Mouse (Mus musculus): Measurements from ENCODE around the gene Gm37240. TPM values are rescaled to one million over a fixed set of nuclear protein-coding genes. Genes with fewer than 3 reads are reported as not detected.

Gm37240 gene
- polyA plus RNA-seq, 1 experiment, result not detected

- WGBS, result 75% methylated on average over 11 of the region's 11 CpGs
- TF ChIP-seq POLR2A (IDR thresholded peaks at IDR 0.05; ENCODE audit: insufficient read depth, low read depth, low read length), result no peak
- TF ChIP-seq CTCF (IDR thresholded peaks at IDR 0.05; ENCODE audit: insufficient read depth, low read depth, low read length), result no peak
- Histone ChIP-seq H3K4me3 (ENCODE audit: insufficient read depth, low read depth, low read length) (no peak overlapping the region), H3K4me1 (ENCODE audit: control insufficient read depth, insufficient read depth, low read length) (peaks cover 7% of the 10 kb centered on the region; the same call in 1 of the 2 replicates), H3K27ac (ENCODE audit: insufficient read depth, low read depth, low read length) (no peak overlapping the region)
These were observed 28.9 kb downstream of the Gm37240 start for GRCm38 (mm10) chr3:85858140-85859135.

GRCm38 (mm10) chr3:85857083-85857482 is 30.2 kb downstream of the Gm37240 start:
- Histone ChIP-seq H3K27ac (ENCODE audit: insufficient read depth, low read depth, low read length) (no peak overlapping the region), H3K4me1 (ENCODE audit: control insufficient read depth, insufficient read depth, low read length) (peaks cover 7% of the 10 kb centered on the region; the same call in 1 of the 2 replicates), H3K4me3 (ENCODE audit: insufficient read depth, low read depth, low read length) (no peak overlapping the region)
- no peak for TF ChIP-seq POLR2A (IDR thresholded peaks at IDR 0.05; ENCODE audit: insufficient read depth, low read depth, low read length)
- TF ChIP-seq CTCF (IDR thresholded peaks at IDR 0.05; ENCODE audit: insufficient read depth, low read depth, low read length), result no peak
- 58% methylated on average over 4 of the region's 4 CpGs for WGBS

GRCm38 (mm10) chr3:85855947-85856346 is 31.4 kb downstream of the Gm37240 start:
- Histone ChIP-seq H3K27ac (ENCODE audit: insufficient read depth, low read depth, low read length) (peak overlapping the region; percentile 12; the same call in 1 of the 2 replicates), H3K4me3 (ENCODE audit: insufficient read depth, low read depth, low read length) (no peak overlapping the region), H3K4me1 (ENCODE audit: control insufficient read depth, insufficient read depth, low read length) (peaks cover 7% of the 10 kb centered on the region; the same call in 1 of the 2 replicates)
- 67% methylated on average over 5 of the region's 5 CpGs for WGBS
- TF ChIP-seq CTCF (IDR thresholded peaks at IDR 0.05; ENCODE audit: insufficient read depth, low read depth, low read length) (no peak), POLR2A (IDR thresholded peaks at IDR 0.05; ENCODE audit: insufficient read depth, low read depth, low read length) (no peak)

- no peak for TF ChIP-seq POLR2A (IDR thresholded peaks at IDR 0.05; ENCODE audit: insufficient read depth, low read depth, low read length)
- no peak for TF ChIP-seq CTCF (IDR thresholded peaks at IDR 0.05; ENCODE audit: insufficient read depth, low read depth, low read length)
- WGBS, result 43% methylated on average over 3 of the region's 3 CpGs
- Histone ChIP-seq H3K27ac (ENCODE audit: insufficient read depth, low read depth, low read length) (0 out of 2 replicates have a peak overlapping the region, but pooled peaks have one; percentile 37), H3K4me3 (ENCODE audit: insufficient read depth, low read depth, low read length) (no peak overlapping the region), H3K4me1 (ENCODE audit: control insufficient read depth, insufficient read depth, low read length) (peaks cover 7% of the 10 kb centered on the region; the same call in 1 of the 2 replicates)
These were observed 32.3 kb downstream of the Gm37240 start for GRCm38 (mm10) chr3:85855043-85855442.

- Histone ChIP-seq H3K4me3 (ENCODE audit: insufficient read depth, low read depth, low read length) (no peak overlapping the region), H3K4me1 (ENCODE audit: control insufficient read depth, insufficient read depth, low read length) (peaks cover 7% of the 10 kb centered on the region; the same call in 1 of the 2 replicates), H3K27ac (ENCODE audit: insufficient read depth, low read depth, low read length) (no peak overlapping the region)
- WGBS, result 91% methylated on average over 6 of the region's 6 CpGs
- no peak for TF ChIP-seq CTCF (IDR thresholded peaks at IDR 0.05; ENCODE audit: insufficient read depth, low read depth, low read length)
- TF ChIP-seq POLR2A (IDR thresholded peaks at IDR 0.05; ENCODE audit: insufficient read depth, low read depth, low read length), result no peak
These were observed 33.2 kb downstream of the Gm37240 start for GRCm38 (mm10) chr3:85854143-85854542.

DNA sequence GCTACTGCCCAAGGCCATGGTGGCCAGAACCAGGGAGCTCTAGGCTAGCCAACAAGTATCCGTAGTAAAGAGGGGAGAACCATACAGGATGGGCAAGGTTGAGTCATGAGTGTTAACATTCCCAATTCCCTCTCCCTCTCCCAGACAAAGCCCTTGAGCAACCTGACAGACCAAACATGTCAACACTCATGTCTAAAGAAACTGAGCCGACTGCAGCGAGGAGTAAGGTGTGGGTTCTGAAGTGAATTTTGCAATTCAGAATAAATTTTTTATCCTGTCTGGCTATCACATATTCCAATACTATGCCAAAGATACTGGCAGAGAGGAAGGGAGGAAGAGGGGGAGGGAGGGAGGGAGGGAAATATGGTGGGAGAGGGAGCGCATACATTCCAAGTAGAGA is 33.6 kb downstream of the Gm37240 start:
- H3K4me1 ChIP-seq (ENCODE audit: control insufficient read depth, insufficient read depth, low read length), result peaks cover 7% of the 10 kb centered on the region; the same call in 1 of the 2 replicates
- no peak overlapping the region for H3K4me3 ChIP-seq (ENCODE audit: insufficient read depth, low read depth, low read length)
- H3K27ac ChIP-seq (ENCODE audit: insufficient read depth, low read depth, low read length), result no peak overlapping the region
- TF ChIP-seq CTCF (IDR thresholded peaks at IDR 0.05; ENCODE audit: insufficient read depth, low read depth, low read length), result no peak
- TF ChIP-seq POLR2A (IDR thresholded peaks at IDR 0.05; ENCODE audit: insufficient read depth, low read depth, low read length), result no peak
- 94% methylated on average over 4 of the region's 4 CpGs for WGBS

DNA sequence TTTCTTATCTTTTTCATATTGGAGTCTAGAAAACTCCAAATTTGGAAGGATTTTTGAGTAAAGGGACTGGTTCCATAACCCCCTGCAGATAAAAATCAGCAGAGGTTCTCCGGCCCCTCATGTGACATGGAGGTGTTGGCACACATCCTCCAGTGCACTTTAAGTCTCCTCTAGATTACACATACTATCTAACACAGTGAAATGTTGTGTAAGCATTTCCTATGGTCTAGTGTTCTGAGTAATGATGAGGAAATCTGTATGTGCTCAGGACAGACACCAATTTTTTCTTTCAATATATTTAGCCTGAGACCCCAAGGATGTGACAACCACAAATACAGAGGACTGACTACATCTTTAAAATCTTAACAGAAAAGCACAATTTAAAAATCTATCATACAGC is 37.2 kb downstream of the Gm37240 start:
- Histone ChIP-seq H3K27ac (ENCODE audit: insufficient read depth, low read depth, low read length) (no peak overlapping the region), H3K4me3 (ENCODE audit: insufficient read depth, low read depth, low read length) (no peak overlapping the region), H3K4me1 (ENCODE audit: control insufficient read depth, insufficient read depth, low read length) (peaks cover 4% of the 10 kb centered on the region; the same call in 1 of the 2 replicates)
- 86% methylated on average over 1 of the region's 1 CpGs for WGBS
- no peak for TF ChIP-seq CTCF (IDR thresholded peaks at IDR 0.05; ENCODE audit: insufficient read depth, low read depth, low read length)
- TF ChIP-seq POLR2A (IDR thresholded peaks at IDR 0.05; ENCODE audit: insufficient read depth, low read depth, low read length), result no peak

DNA sequence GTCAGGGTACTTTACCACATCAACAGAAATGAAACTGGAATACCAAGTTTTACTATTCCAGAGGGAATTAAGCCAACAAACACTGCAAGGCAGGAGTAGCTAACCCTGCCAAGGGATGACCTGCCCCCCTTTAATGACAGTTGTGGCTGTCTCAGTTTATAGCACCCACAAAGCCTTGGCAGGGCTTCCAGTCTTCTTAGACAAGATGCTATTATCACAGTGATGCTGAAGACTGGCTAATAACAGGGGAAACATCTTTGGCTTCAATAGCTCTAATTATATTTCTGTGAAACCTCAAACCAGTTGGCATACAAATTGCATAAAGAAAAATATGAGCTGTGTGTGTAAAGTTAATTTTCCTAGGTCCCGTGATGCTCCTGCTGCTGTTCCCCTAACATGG is 41.0 kb downstream of the Gm37240 start:
- H3K4me1 ChIP-seq (ENCODE audit: control insufficient read depth, insufficient read depth, low read length), result 0 out of 2 replicates have a peak, but pooled peaks cover 4% of the 10 kb centered on the region
- WGBS, result 40% methylated on average over 1 of the region's 1 CpGs
- TF ChIP-seq POLR2A (IDR thresholded peaks at IDR 0.05; ENCODE audit: insufficient read depth, low read depth, low read length) (no peak), CTCF (IDR thresholded peaks at IDR 0.05; ENCODE audit: insufficient read depth, low read depth, low read length) (no peak)
- no peak overlapping the region for H3K4me3 ChIP-seq (ENCODE audit: insufficient read depth, low read depth, low read length)
- peak overlapping the region; percentile 81; the same call in 1 of the 2 replicates for H3K27ac ChIP-seq (ENCODE audit: insufficient read depth, low read depth, low read length)

DNA sequence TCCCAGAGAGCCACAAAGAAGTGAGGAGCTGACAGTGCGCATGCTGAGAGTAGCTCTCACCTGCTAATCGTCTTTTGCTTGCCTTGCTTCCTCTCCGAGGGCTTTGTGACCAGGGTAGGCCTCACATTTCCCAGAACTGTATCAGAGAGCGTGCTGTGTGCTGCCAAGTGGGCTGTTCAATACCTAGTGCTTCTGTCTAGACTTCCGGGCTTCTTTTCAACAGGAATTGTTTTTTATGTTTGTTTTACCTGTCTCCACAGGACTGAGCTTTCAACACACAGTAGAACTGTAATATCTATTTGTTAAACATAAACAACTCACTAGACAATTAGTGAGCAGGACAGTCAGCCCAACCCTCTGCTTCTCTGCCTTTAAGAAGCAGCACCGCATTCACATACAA is 42.0 kb downstream of the Gm37240 start:
- H3K27ac ChIP-seq (ENCODE audit: insufficient read depth, low read depth, low read length), result peak overlapping the region; percentile 81; the same call in 1 of the 2 replicates
- TF ChIP-seq POLR2A (IDR thresholded peaks at IDR 0.05; ENCODE audit: insufficient read depth, low read depth, low read length) (no peak), CTCF (IDR thresholded peaks at IDR 0.05; ENCODE audit: insufficient read depth, low read depth, low read length) (no peak)
- 87% methylated on average over 6 of the region's 6 CpGs for WGBS
- no peak overlapping the region for H3K4me3 ChIP-seq (ENCODE audit: insufficient read depth, low read depth, low read length)
- 0 out of 2 replicates have a peak, but pooled peaks cover 4% of the 10 kb centered on the region for H3K4me1 ChIP-seq (ENCODE audit: control insufficient read depth, insufficient read depth, low read length)

Measured in olfactory bulb, adult 2 months (tissue).